Mouse (Mus musculus) Patski (cell line): ENCODE results near the gene Snca. TPM values are rescaled to one million over a fixed set of nuclear protein-coding genes. Genes with fewer than 3 reads are reported as not detected.

Experiments used
- ATAC-seq: fragments of 100-300 bp; one replicate; pipeline ENCODE4 v1.8.0; 2021
- CTCF ChIA-PET: fragments of 350-600 bp; sonication (Branson Sonifier 250); formaldehyde crosslinking; loops from one replicate; lab custom pipeline; 2022; ENCODE audit warnings: inconsistent platforms; lab: Charles Lee
- POLR2A ChIA-PET: fragments of 350-600 bp; sonication (Branson Sonifier 250); formaldehyde crosslinking; loops from one replicate; lab custom pipeline; 2022; ENCODE audit warnings: antibody characterized with exemption, inconsistent platforms; lab: Charles Lee
- DNase-seq: peaks from one replicate; pipeline ENCODE4 v3.0.0-alpha.2; 2011; ENCODE audit warnings: low read depth, low spot score
- H3K27me3 ChIP-seq: fragments of 371-371 bp; one replicate; pipeline ENCODE4 v1.5.1; 2021
- CTCF ChIP-seq: fragments of 100-300 bp; IDR thresholded peaks from one replicate; pipeline ENCODE4 v1.5.1; 2021
- in situ Hi-C: fragments of 300-500 bp; cut with MboI; formaldehyde crosslinking; loops from 3 replicates; pipeline ENCODE4 v1.11.1; 2018; ENCODE audit warnings: low pct_unique_long_range_greater_than_20kb, mixed read lengths
- polyA plus RNA-seq: library from polyadenylated mRNA; unstranded; gene quantifications from one replicate; pipeline ENCODE4 v1.2.3, GENCODE M21; 2021

Gene Snca
- polyA plus RNA-seq, result not detected

DNA sequence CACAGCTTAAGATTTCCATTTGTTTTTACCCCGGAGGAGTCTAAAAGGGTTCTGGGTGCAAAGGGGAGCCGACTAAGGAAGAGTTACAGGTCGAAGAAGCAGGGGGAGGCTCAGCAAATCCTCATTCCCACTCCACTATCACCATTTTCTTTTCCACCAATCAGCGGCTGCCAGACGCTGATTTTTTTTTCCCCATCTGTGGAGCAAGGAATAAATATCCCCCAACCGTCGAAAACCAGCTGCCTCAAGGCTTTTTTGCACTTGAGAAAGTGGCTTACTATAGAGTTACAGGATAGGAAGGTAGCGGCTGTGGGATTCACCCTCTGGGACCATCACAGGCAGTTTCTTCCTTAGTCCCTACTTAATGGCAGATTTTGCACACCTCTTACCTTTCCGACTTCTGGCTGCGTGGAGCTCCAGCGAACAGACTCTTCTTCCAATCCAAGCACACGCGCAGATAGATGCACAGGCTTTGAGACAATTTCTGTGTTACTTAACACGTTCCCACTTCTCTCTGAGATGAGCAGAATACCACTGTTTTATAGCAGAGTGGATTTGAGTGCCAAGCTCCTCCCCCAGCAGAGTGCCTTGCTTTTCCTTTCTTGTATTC lies at the start of gene Snca:
Gene Snca (minus strand): TSS at position 574 of the 610 bp plus-strand sequence.
- TF ChIP-seq CTCF, result no peak
- no peaks in the 10 kb centered on the region for H3K27me3 ChIP-seq
- no peak for ATAC-seq
- CTCF ChIA-PET, result no interaction called here
- in situ Hi-C loops, result no loop called here
- POLR2A ChIA-PET, result no interaction called here
- no peak for DNase-seq

GRCm38 (mm10) chr6:60870126-60870525 lies 40.5 kb upstream of the Snca start:
- DNase-seq (no peak), ATAC-seq (no peak)
- ChIA-PET POLR2A (no interaction called here), CTCF (no interaction called here)
- in situ Hi-C loops, result no loop called here
- no peak for TF ChIP-seq CTCF
- peaks cover 15% of the 10 kb centered on the region for H3K27me3 ChIP-seq

GRCm38 (mm10) chr6:60856599-60856998 lies 26.9 kb upstream of the Snca start:
- TF ChIP-seq CTCF, result no peak
- ChIA-PET CTCF (no interaction called here), POLR2A (no interaction called here)
- no peaks in the 10 kb centered on the region for H3K27me3 ChIP-seq
- in situ Hi-C loops, result no loop called here
- no peak for ATAC-seq
- no peak for DNase-seq

- ChIA-PET CTCF (no interaction called here), POLR2A (no interaction called here)
- in situ Hi-C loops, result no loop called here
- ATAC-seq (no peak), DNase-seq (no peak)
- H3K27me3 ChIP-seq, result no peaks in the 10 kb centered on the region
- TF ChIP-seq CTCF, result no peak
These were observed 22.0 kb upstream of the Snca start for GRCm38 (mm10) chr6:60851690-60852089.

DNA sequence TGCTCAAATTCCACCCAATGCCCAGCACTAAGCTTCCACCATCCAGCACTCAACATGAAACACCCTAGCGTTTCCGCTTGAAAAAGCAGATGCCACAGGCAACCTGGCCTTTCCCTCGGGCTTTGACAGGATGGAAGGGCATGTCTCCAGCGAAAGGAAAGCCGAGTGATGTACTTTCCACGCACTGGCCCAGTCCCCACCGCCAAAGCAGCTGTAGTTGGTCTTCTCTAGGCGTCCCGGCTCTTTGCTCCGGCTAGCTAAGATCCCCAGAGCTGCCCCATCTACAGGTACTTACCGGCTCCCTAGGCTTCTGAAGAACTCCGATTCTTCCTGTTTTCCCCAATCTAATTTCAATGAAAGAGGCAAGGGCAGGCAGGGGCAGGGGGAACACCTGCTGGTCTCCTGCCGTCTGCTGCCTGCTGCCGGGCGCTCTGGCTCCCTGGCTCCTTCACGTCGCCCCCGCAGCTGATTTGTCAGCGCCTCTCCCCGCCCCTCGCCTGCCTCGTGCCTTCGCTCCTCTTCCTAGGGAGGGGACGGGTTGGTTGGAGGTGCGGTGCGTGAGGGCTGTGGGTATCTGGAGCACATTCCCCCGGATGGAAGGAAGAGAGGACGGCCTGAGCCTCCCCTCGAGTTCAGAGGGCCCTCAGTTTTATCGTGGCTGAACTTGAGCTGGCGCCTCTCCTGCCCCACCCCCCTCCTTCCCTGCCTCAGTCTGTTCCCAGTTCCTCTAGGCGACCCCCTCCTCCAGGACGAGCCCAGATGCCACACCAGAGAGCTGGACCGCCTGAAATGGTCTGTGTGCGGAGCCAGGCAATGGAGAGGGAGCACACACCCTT lies 1.0 kb downstream of the Snca start:
- DNase-seq (no peak), ATAC-seq (no peak)
- CTCF ChIA-PET, result interaction anchor here (1.0 kb wide), 1 partner anchor 10 kb away, joined by 4 read pairs; no protein-coding TSS in a partner anchor
- H3K27me3 ChIP-seq, result no peaks in the 10 kb centered on the region
- POLR2A ChIA-PET, result no interaction called here
- TF ChIP-seq CTCF, result no peak
- in situ Hi-C loops, result no loop called here

DNA sequence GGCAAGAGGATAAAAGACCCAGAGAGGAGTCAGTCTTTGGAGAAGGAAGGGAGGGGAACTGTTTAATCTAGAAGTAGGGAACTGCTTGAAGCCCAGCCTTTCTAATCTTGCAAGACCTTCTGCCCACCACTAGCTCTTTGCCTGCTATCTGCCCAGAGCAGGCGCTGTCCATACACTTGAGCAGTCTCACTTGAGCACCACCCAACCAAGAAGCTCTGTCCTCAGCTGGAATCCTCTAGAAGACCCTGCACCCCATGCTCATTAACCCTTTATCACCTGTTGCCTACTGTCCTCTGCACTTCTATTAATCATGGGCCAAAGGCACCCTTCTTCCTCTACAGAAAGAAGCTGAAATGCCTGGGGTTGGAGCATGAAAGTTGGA lies 1.6 kb downstream of the Snca start:
- ChIA-PET CTCF (interaction anchor here (1.0 kb wide), 1 partner anchor 10 kb away, joined by 4 read pairs; no protein-coding TSS in a partner anchor), POLR2A (no interaction called here)
- in situ Hi-C loops, result no loop called here
- ATAC-seq, result no peak
- TF ChIP-seq CTCF, result no peak
- H3K27me3 ChIP-seq, result no peaks in the 10 kb centered on the region
- DNase-seq, result no peak

- no peaks in the 10 kb centered on the region for H3K27me3 ChIP-seq
- no peak for DNase-seq
- TF ChIP-seq CTCF, result no peak
- in situ Hi-C loops, result no loop called here
- no peak for ATAC-seq
- POLR2A ChIA-PET, result no interaction called here
- CTCF ChIA-PET, result no interaction called here
These were observed 2.4 kb downstream of the Snca start for GRCm38 (mm10) chr6:60827290-60827689.

DNA sequence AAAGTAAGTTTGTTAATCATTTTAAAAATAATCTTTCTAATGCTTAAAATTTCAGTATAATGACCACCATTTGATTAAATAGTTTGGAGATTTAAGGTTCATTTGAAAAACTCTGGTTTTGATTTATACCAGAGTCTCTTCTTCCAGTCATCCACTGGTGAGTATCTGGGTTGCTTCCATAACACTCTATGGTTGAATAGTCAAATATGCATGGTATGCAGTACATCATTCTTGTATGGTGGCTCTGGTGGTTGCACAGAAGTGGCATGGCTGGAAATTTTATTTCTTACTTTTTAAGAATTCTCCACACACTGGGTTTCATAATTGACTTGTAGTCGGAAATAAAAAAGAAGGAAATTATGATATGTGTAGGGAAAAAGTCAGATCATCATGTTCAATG lies 10.4 kb downstream of the Snca start:
- TF ChIP-seq CTCF, result no peak
- ChIA-PET POLR2A (no interaction called here), CTCF (interaction anchor here (1.6 kb wide), 1 partner anchor 9 kb away, joined by 4 read pairs; no protein-coding TSS in a partner anchor)
- DNase-seq, result no peak
- in situ Hi-C loops, result no loop called here
- H3K27me3 ChIP-seq, result no peaks in the 10 kb centered on the region
- ATAC-seq, result peak; percentile 87

GRCm38 (mm10) chr6:60813516-60813915 lies 16.1 kb downstream of the Snca start:
- POLR2A ChIA-PET, result no interaction called here
- no peak for ATAC-seq
- DNase-seq, result no peak
- CTCF ChIA-PET, result interaction anchor here (1.0 kb wide), 1 partner anchor 10 kb away, joined by 3 read pairs; no protein-coding TSS in a partner anchor
- in situ Hi-C loops, result no loop called here
- TF ChIP-seq CTCF, result no peak
- no peaks in the 10 kb centered on the region for H3K27me3 ChIP-seq

GRCm38 (mm10) chr6:60798266-60798665 lies 31.4 kb downstream of the Snca start:
- H3K27me3 ChIP-seq, result peaks cover 2% of the 10 kb centered on the region
- in situ Hi-C loops, result no loop called here
- TF ChIP-seq CTCF, result no peak
- DNase-seq (no peak), ATAC-seq (no peak)
- ChIA-PET POLR2A (no interaction called here), CTCF (no interaction called here)
